Mouse (Mus musculus) CH12.LX (cell line): ENCODE data around the gene Fosl2.

Experiments
- CTCF ChIP-seq, 2 experiments: IDR thresholded peaks in 1 of 2; conservative IDR thresholded peaks in 1 of 2; 2 replicates each; pipeline ENCODE4 v1.5.1; 2011 to 2012; ENCODE audit warnings: low read depth in 2 of 2, low read length in 2 of 2, improper control_type of control experiment in 1 of 2, inconsistent platforms in 1 of 2, mild to moderate bottlenecking in 1 of 2, moderate library complexity in 1 of 2
- POLR2A ChIP-seq: IDR thresholded peaks from 2 replicates; pipeline ENCODE4 v1.6.1; 2011; ENCODE audit warnings: low read depth, mild to moderate bottlenecking, improper control_type of control experiment, low read length
- POLR2AphosphoS2 ChIP-seq: IDR thresholded peaks from 2 replicates; pipeline ENCODE4 v1.6.1; 2011; ENCODE audit warnings: low read depth, low read length, improper control_type of control experiment

- no peak for TF ChIP-seq POLR2AphosphoS2
- no peak for TF ChIP-seq CTCF (conservative IDR thresholded peaks at IDR 0.05 in 1 of 2, IDR thresholded peaks at IDR 0.05 in 1 of 2; ENCODE audit: low read depth in 2 of 2, low read length in 2 of 2)
- no peak for TF ChIP-seq POLR2A
Observed at GRCm38 (mm10) chr5:32146281-32146680, 10.7 kb downstream of the Fosl2 start.
